Mouse (Mus musculus) frontal cortex, postnatal 10 days (tissue): ENCODE data around the gene Zfyve27.
A peak's percentile ranks its signal among the peaks of the same experiment; 100 is the strongest.

Source experiments
- DNase-seq, 2 experiments: peaks; one replicate each; pipeline ENCODE4 v3.0.0; 2022; ENCODE audit warnings: low spot score in 2 of 2, mixed read lengths in 1 of 2

Gene Zfyve27

GRCm38 (mm10) chr19:42142757-42143156, 21.0 kb upstream of the Zfyve27 start:
- no peak for DNase-seq

DNA sequence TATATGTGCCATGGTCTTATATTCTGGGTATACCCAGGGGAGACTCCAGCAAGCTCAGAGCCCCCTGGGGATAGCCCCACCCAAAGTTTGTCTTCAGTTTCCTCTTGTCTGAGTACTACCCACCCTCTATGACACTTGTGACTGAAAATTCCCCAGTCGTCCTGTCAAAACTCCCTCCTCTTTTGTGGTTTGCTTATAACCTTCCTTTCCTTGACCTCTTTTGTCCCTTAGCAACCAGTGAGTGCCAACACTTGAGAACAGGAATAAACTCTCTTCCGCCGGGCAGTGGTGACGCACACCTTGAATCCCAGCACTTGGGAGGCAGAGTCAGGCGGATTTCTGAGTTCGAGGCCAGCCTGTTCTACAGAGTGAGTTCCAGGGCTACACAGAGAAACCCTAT, 19.7 kb upstream of the Zfyve27 start:
- no peak for DNase-seq

GRCm38 (mm10) chr19:42144541-42145167, 19.1 kb upstream of the Zfyve27 start:
- DNase-seq, result peak; percentile 73 to 83

- DNase-seq, result no peak
These were observed 18.5 kb upstream of the Zfyve27 start for GRCm38 (mm10) chr19:42145210-42145609.

DNA sequence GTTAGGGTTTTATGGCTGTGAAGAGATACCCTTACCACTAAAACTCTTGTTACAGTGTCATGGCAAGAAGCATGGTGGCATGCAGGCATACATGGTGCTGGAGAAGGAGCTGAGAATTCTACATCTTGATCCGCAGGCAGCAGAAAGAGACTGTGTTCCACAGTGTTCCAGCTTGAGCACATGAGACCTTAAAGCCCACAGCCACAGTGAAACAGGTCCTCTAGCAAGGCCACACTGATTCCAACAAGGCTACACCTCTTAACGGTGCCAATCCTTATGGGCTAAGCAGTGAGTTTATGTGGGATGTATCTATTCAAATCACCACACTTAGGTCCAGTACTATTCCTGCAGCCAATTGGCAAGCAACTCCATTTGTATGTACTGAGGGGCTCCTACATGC, 18.0 kb upstream of the Zfyve27 start:
- no peak for DNase-seq

- no peak for DNase-seq
These were observed 17.3 kb upstream of the Zfyve27 start for GRCm38 (mm10) chr19:42146276-42147010.

GRCm38 (mm10) chr19:42147170-42147768, 16.5 kb upstream of the Zfyve27 start, which contains the start of gene Marveld1:
Gene Marveld1, plus strand, starts transcription at chr19:42147400.
- DNase-seq, result peak in 1 of 2 experiments; percentile 52

DNA sequence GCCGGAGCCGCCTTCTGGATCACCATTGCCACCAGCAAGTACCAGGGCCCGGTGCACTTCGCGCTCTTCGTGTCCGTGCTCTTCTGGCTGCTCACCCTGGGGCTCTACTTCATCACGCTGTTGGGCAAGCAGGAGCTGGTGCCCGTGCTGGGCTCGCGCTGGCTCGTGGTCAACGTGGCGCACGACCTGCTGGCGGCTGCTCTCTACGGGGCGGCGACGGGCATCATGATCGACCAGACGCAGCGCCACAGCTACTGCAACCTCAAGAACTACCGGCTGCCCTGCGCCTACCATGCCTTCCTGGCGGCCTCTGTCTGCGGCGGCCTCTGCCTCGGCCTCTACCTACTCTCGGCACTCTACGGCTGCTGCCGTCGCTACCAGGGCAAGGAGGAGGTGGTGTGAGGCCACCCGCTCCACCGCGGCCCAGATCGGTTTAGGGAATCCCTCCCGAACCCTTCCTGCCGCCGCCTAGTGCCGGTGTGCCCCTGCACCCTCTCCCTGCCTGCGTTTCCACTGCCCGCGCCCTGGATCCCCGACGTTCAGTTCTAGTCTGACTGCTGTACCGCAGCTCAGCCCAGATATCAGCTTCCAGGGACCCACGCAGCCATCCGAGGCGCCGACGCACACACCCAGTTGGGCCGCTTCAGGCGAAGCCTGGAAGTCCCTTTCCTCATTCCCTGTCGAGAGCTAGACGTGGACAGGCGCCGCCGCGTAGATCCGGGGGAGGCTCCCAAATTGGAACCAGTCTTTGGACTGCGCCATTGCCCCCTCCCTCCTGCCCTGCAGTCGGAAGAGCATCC, 15.8 kb upstream of the Zfyve27 start:
- DNase-seq, result peak in 1 of 2 experiments; percentile 52

GRCm38 (mm10) chr19:42148569-42148860, 15.2 kb upstream of the Zfyve27 start:
- DNase-seq, result no peak

GRCm38 (mm10) chr19:42151990-42152389, 11.8 kb upstream of the Zfyve27 start:
- peak; percentile 70 to 78 for DNase-seq

GRCm38 (mm10) chr19:42157493-42158237, 6.1 kb upstream of the Zfyve27 start:
- no peak for DNase-seq

DNA sequence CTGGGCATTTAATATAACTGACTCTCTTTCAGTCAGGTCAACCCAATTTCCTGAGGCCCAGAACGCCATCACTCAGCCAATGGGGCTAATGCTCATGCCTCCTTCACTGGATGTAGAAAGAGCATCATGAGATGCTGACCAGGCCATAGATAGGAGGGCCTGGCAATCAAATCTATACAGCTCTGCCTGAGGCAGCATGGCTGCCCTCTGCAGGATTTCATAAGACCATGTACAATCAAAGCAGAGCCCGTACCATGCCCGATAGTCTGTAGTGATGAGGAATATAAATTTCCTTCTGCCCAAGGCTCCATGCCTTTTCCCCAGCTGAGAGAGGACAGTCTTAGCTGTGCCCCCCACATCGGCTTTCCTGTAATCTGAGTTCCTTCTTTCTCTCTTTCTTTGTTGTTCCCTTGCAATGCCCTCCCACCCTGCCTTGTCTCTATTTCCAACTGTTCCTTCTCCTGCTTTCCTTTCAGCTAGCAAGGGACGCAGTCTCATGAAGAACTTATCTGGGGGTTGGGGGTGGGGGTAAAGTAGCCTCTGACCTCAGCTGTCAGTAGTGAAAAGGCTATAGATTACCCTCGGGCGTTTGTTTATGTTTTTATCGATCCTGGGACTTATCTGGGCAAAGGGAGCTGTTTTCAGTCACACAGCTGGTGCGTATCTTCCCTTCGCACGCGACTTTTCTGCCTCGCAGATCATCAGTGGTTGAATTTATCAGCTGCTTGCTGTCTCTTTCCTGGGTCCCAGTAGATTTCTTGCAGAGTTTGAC, 5.3 kb upstream of the Zfyve27 start:
- DNase-seq, result no peak

- no peak for DNase-seq
These were observed 437 bp downstream of the Zfyve27 start for GRCm38 (mm10) chr19:42164188-42164587.

GRCm38 (mm10) chr19:42166130-42166529, 2.4 kb downstream of the Zfyve27 start:
- DNase-seq, result peak in 1 of 2 experiments; percentile 75

GRCm38 (mm10) chr19:42166766-42167165, 3.0 kb downstream of the Zfyve27 start:
- DNase-seq, result no peak

- DNase-seq, result no peak
These were observed 3.7 kb downstream of the Zfyve27 start for GRCm38 (mm10) chr19:42167489-42167888.

- no peak for DNase-seq
These were observed 5.7 kb downstream of the Zfyve27 start for GRCm38 (mm10) chr19:42169322-42169975.

DNA sequence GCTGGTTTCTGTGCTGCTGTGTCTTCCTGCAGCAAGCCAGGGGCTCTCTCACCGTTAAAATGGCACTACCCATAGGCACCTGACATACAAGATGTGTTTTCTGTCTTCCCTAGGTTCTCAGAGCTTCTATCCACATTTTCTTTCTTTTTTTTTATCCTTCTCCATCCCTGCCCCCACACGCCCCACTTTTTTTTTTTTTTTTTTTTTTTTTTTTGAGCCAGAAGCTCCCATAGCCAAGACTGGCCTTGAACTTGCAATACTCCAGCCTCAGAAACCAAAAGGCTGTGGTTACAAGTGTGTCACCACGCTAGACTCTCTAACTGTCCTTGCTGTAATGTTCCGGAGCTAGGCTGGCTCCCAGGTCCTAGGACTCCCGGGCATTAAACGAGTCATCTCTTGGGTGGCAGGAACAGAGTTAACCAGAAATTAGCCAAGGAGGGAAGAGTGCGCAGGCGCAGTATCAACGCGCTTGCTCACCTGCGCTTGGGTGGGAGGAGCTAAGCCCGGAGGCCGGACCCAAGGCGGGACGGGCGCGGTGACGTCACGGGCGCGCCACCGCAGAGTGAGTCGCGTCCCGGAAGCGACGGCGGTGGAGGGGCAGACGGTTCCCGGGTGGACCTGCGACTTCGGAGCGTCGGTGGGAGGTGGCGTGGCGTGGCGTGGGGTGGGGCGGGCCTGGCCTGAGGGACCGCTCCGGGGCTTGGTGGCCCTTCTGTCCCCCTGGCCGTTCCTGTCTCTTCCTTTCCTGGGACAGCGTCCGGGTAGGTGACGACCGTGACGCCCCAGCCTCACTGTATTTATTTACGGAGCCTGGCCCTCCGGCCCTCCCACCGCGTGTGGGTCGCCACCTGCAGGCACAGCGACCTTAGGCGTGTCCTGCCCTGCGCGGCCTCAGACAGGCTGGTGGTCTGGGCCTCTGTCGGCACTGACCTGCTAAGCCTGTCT, 6.5 kb downstream of the Zfyve27 start:
- DNase-seq, result peak; percentile 89 to 91

DNA sequence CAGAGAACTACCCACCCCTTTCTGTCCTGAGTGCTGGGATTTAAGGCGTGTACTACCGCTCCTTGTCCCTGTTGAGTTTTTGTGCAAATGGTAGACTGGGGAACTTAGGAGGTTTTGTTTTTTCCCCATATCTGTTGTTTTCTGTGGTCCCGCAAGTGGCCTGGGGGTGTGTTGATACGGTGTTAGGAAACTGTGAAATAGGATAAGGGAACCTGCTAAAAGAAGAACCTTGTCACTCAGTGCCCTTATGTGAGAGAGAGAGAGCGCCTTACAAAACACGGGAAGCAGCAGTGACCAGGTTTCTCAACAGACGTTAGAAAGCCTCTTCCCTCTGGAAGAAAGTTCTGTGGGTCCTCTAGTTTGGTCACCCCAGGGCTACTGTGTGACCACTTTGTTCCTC, 13.1 kb downstream of the Zfyve27 start:
- no peak for DNase-seq
